Mouse (Mus musculus) brain, embryonic 14.5 days (tissue): ENCODE data around the gene Fdxr. TPM values are rescaled to one million over a fixed set of nuclear protein-coding genes. Genes with fewer than 3 reads are reported as not detected.

Source experiments
- DNase-seq: peaks from one replicate; pipeline ENCODE4 v3.0.0-alpha.2; 2011; ENCODE audit warnings: low read depth
- CTCF ChIP-seq: fragments of 200-500 bp; IDR thresholded peaks from 2 replicates; pipeline ENCODE4 v1.5.1; 2012; ENCODE audit warnings: inconsistent platforms, mild to moderate bottlenecking, moderate library complexity, borderline replicate concordance; ENCODE audit not compliant: insufficient read depth, insufficient read length; ENCODE audit errors: extremely low read depth
- POLR2A ChIP-seq: fragments of 200-500 bp; IDR thresholded peaks from 2 replicates; pipeline ENCODE4 v1.6.1; 2012; ENCODE audit warnings: mild to moderate bottlenecking, inconsistent platforms, borderline replicate concordance; ENCODE audit not compliant: poor library complexity, insufficient read depth, insufficient read length, severe bottlenecking; ENCODE audit errors: extremely low read depth
- polyA plus RNA-seq: library from polyadenylated mRNA; depleted of rRNA; stranded (reverse); fragments of >200 nt; gene quantifications from 2 replicates; pipeline ENCODE4 v1.2.3, GENCODE M21; 2012; rRNA removed

Fdxr gene
- polyA plus RNA-seq, 1 experiment, result 26.1 TPM

- no peak for TF ChIP-seq CTCF
- no peak for TF ChIP-seq POLR2A
- no peak for DNase-seq
Measured at GRCm38 (mm10) chr11:115219263-115219662, 57.6 kb downstream of the Fdxr start.

Other genes with a start within 250 kb of the Fdxr start
- gene Cd300ld5, start 239.3 kb downstream of the Fdxr start, polyA plus RNA-seq, result 0.21 and 0.23 TPM in 2 replicates
- 0.10 TPM in 1 of 2 replicates, not detected in the other for gene Cd300ld3, start 228.6 kb downstream of the Fdxr start, polyA plus RNA-seq
- not detected in 2 replicates for gene Cd300e, start 214.9 kb downstream of the Fdxr start, polyA plus RNA-seq
- gene Rab37, start 185.6 kb downstream of the Fdxr start, polyA plus RNA-seq, result 0.83 and 0.89 TPM in 2 replicates
- 0.10 and 0.15 TPM in 2 replicates for gene Cd300lf, start 143.1 kb downstream of the Fdxr start, polyA plus RNA-seq
- 31.6 and 40.5 TPM in 2 replicates for gene Slc9a3r1, start 113.7 kb downstream of the Fdxr start, polyA plus RNA-seq
- gene Tmem104, start 89.6 kb downstream of the Fdxr start, polyA plus RNA-seq, result 7.1 and 10.7 TPM in 2 replicates
- 16.0 and 16.9 TPM in 2 replicates for gene Nat9, start 89.2 kb downstream of the Fdxr start, polyA plus RNA-seq
- 0.89 and 1.2 TPM in 2 replicates for gene Grin2c, start 9.8 kb downstream of the Fdxr start, polyA plus RNA-seq
- gene Fads6, start 20.6 kb upstream of the Fdxr start, polyA plus RNA-seq, result 1.6 and 2.4 TPM in 2 replicates
- gene Otop2, start 30.1 kb upstream of the Fdxr start, polyA plus RNA-seq, result 0.13 and 0.15 TPM in 2 replicates
- gene Ush1g, start 45.0 kb upstream of the Fdxr start, polyA plus RNA-seq, result 0.04 and 0.11 TPM in 2 replicates
- gene Otop3, start 57.7 kb upstream of the Fdxr start, polyA plus RNA-seq, result 0.29 and 0.64 TPM in 2 replicates
- gene Hid1, start 90.7 kb upstream of the Fdxr start, polyA plus RNA-seq, result 61.7 and 64.8 TPM in 2 replicates
- gene Cdr2l, start 104.9 kb upstream of the Fdxr start, polyA plus RNA-seq, result 39.1 and 50.8 TPM in 2 replicates
- 115 and 126 TPM in 2 replicates for gene Mrpl58, start 126.7 kb upstream of the Fdxr start, polyA plus RNA-seq
- 399 and 402 TPM in 2 replicates for gene Atp5h, start 142.9 kb upstream of the Fdxr start, polyA plus RNA-seq
- 45.9 and 46.8 TPM in 2 replicates for gene Kctd2, start 143.1 kb upstream of the Fdxr start, polyA plus RNA-seq
- 0.04 and 0.12 TPM in 2 replicates for gene Trim80, start 163.5 kb upstream of the Fdxr start, polyA plus RNA-seq
- gene Slc16a5, start 185.4 kb upstream of the Fdxr start, polyA plus RNA-seq, result not detected in 2 replicates
- gene Armc7, start 198.6 kb upstream of the Fdxr start, polyA plus RNA-seq, result 12.4 and 15.1 TPM in 2 replicates
- 67.9 and 84.3 TPM in 2 replicates for gene Nt5c, start 214.8 kb upstream of the Fdxr start, polyA plus RNA-seq
- 1,229 and 1,645 TPM in 2 replicates for gene Jpt1, start 237.3 kb upstream of the Fdxr start, polyA plus RNA-seq